Mouse (Mus musculus) gastrocnemius, postnatal 14 days (tissue): Measurements from ENCODE around the gene Klhl26. TPM values are rescaled to one million over a fixed set of nuclear protein-coding genes. Genes with fewer than 3 reads are reported as not detected.
A peak's percentile ranks its signal among the peaks of the same experiment; 100 is the strongest.

ENCODE experiments used
- DNase-seq: peaks from one replicate; pipeline ENCODE4 v3.0.0; 2021; ENCODE audit warnings: mixed read lengths
- intact Hi-C: fragments of 180-260 bp; cut with DNase I; formaldehyde crosslinking; loops from one replicate; pipeline ENCODE4 v1.15.1; 2025; ENCODE audit warnings: low total_unique reads
- total RNA-seq, 2 experiments: library from RNA; stranded (reverse); gene quantifications; 2 replicates each; pipeline ENCODE4 v1.2.3; 2021

Gene Klhl26
- total RNA-seq, 2 experiments from 2014 or later, result 5.4 TPM

GRCm38 (mm10) chr8:70486941-70487520 is 10.3 kb upstream of the Klhl26 start, which contains the start of gene Tmem59l:
TSS of gene Tmem59l (minus strand) at chr8:70487358.
- no peak for DNase-seq
- intact Hi-C loops, result no loop called here

- DNase-seq, result no peak
- intact Hi-C loops, result no loop called here
These were observed 9.5 kb upstream of the Klhl26 start for GRCm38 (mm10) chr8:70486191-70486681.

GRCm38 (mm10) chr8:70482943-70483342 is 6.2 kb upstream of the Klhl26 start:
- intact Hi-C loops, result no loop called here
- DNase-seq, result no peak

GRCm38 (mm10) chr8:70481908-70482307 is 5.1 kb upstream of the Klhl26 start:
- intact Hi-C loops, result no loop called here
- DNase-seq, result no peak

- no peak for DNase-seq
- intact Hi-C loops, result no loop called here
These were observed 658 bp upstream of the Klhl26 start for GRCm38 (mm10) chr8:70477269-70477982.

- DNase-seq, result no peak
- intact Hi-C loops, result no loop called here
These were observed 4.9 kb downstream of the Klhl26 start for GRCm38 (mm10) chr8:70471856-70472255.

- DNase-seq, result no peak
- intact Hi-C loops, result no loop called here
These were observed 6.8 kb downstream of the Klhl26 start for GRCm38 (mm10) chr8:70469938-70470337.

GRCm38 (mm10) chr8:70469295-70469916 is 7.4 kb downstream of the Klhl26 start:
- intact Hi-C loops, result no loop called here
- DNase-seq, result no peak

GRCm38 (mm10) chr8:70468733-70469132 is 8.0 kb downstream of the Klhl26 start:
- DNase-seq, result no peak
- intact Hi-C loops, result no loop called here

- intact Hi-C loops, result no loop called here
- no peak for DNase-seq
These were observed 8.9 kb downstream of the Klhl26 start for GRCm38 (mm10) chr8:70467907-70468306.

GRCm38 (mm10) chr8:70467229-70467725 is 9.5 kb downstream of the Klhl26 start:
- peak; percentile 62 for DNase-seq
- intact Hi-C loops, result no loop called here

GRCm38 (mm10) chr8:70466771-70467170 is 10.0 kb downstream of the Klhl26 start:
- intact Hi-C loops, result no loop called here
- DNase-seq, result peak; percentile 79

- peak; percentile 43 for DNase-seq
- intact Hi-C loops, result no loop called here
These were observed 10.5 kb downstream of the Klhl26 start for GRCm38 (mm10) chr8:70466305-70466704.

GRCm38 (mm10) chr8:70465701-70466100 is 11.1 kb downstream of the Klhl26 start:
- intact Hi-C loops, result no loop called here

GRCm38 (mm10) chr8:70464162-70464561 is 12.6 kb downstream of the Klhl26 start:
- intact Hi-C loops, result no loop called here
- no peak for DNase-seq

More at GRCm38 (mm10) chr8:70465701-70466100, 11.1 kb downstream of the Klhl26 start:
- DNase-seq, result no peak

- intact Hi-C loops, result no loop called here
These were observed 13.5 kb downstream of the Klhl26 start for GRCm38 (mm10) chr8:70463306-70463705.

GRCm38 (mm10) chr8:70462516-70462813 is 14.3 kb downstream of the Klhl26 start:
- DNase-seq, result no peak
- intact Hi-C loops, result no loop called here

More at GRCm38 (mm10) chr8:70463306-70463705, 13.5 kb downstream of the Klhl26 start:
- DNase-seq, result peak; percentile 50

GRCm38 (mm10) chr8:70461765-70462515 is 14.8 kb downstream of the Klhl26 start:
- no peak for DNase-seq
- intact Hi-C loops, result no loop called here

- intact Hi-C loops, result no loop called here
- DNase-seq, result no peak
These were observed 16.2 kb downstream of the Klhl26 start for GRCm38 (mm10) chr8:70460606-70461005.

- DNase-seq, result no peak
- intact Hi-C loops, result no loop called here
These were observed 16.6 kb downstream of the Klhl26 start for GRCm38 (mm10) chr8:70460199-70460598.
